Mouse (Mus musculus): Measurements from ENCODE around the gene Tmem246. TPM values are rescaled to one million over a fixed set of nuclear protein-coding genes. Genes with fewer than 3 reads are reported as not detected.

Tmem246 gene
- total RNA-seq, 4 experiments from 2014 or later, result 57.7 to 59.8 (median 58.4) TPM

DNA sequence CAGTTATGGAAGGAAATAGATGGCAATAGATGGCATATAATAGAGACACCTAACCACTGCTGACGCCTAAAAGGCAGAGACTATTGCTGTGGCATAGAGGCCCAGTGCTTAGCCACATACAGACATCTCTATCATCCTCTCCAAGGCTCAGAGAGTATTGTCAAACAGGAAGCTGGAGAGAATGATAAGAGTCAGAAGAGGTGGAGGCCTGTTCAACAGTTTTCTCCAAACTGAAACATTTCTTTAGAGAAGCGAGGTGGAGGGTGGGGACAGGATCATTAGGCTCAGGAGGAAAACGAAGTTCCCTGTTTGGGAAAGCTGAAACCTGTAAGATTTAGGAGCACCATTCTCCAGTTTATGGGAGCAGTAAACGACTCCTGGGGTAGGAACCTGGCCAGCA is 16.4 kb downstream of the Tmem246 start:
- DNase-seq (ENCODE audit: low spot score), result no peak

DNA sequence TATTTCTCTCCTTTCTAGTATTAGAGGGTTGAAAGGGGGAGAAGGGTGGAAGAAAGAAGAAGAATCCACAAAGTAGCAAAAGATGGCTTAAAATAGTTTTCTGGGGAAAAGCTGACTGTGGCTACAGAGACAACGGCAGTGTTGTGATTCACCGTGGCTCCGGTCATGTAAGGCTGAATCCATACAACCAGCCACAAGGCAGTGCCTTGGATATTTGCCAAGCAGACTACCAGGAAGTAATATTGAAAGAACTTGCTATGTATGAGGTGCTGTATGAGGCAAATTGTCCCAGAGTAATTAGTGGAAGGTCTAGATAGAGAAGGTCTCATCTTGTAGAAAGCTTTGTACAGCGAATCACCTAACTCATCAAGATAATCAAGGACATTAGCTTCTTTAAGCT is 25.5 kb downstream of the Tmem246 start:
- DNase-seq (ENCODE audit: low spot score), result no peak

DNA sequence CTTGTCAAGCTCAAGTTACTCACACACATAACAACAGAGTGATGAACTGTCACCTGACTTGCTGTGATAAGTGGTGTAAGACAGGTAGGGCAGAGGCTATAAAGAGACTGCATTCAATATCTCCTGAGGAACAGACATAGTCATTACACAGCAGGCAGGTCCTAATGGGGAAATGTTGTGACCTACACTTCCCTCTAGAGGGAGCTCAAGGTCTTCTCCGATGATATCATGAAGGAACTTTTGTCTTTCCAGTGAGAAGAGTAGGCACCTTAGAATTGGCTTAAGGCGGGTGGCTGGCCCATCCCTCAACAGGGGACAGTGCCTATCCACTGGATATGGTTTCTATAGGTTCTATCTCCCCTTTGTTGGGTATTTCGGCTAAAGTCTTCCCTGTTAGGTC is 30.1 kb downstream of the Tmem246 start:
- peak; percentile 81 for DNase-seq (ENCODE audit: low spot score)

DNA sequence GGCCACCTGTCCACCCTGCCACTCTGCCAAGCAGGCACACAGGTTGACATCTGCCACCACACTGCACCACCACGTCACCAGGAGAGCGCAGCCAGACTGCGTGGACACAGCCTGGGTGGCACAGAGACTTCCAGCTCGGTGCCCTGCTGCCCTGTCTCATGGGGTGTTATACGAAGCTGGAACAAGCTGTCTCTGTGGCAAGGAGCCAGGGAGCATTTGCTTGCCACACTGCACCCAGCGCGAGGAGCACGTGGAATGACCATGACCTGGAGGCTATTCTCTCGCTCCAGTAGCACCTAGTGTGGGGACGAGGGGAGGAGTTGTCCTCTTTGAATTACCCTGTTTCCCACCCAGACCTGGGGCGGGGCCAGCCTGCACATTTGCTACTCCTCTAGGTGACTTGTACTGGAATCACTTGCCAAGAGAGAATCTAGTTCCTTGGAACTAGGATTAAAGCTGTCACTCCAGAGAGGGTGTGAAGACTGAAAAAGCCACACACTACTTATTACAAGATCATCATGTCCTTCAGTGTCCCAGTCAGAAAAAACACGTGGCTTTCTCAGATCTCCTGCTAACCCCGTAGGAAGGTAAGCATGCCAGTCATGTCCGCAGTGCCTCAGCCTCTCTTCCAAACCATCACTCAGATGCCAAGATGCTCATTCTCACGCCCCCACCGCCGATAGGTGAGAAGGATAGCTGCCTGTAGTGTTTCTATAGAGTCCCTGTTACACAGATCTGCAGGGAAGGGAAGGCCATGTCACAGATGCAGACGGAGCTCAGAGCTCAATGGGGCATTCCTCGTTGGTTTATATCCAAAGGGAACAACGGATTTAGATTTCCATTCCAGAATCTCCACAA is 37.5 kb downstream of the Tmem246 start:
- DNase-seq (ENCODE audit: low spot score), result peak; percentile 67

DNA sequence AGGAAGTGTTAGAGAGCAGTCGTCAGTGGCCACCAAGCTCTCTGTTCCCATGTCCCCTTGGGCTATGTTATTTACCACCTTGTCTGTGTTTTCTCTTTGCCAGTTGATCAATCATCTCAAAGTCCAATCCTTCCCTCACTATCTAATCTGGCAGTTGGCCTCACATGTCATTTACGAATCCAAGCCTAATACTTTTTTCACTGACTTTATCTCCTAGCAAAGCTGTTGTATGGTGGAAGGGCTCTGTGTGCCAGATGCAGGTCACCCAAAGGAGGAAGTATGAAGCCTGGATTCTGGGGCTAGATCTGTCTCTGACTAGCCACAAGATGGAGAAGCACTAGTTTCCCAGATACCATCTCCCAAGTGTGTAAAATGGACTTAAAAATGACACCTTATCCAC is 39.5 kb downstream of the Tmem246 start:
- no peak for DNase-seq (ENCODE audit: low spot score)

DNA sequence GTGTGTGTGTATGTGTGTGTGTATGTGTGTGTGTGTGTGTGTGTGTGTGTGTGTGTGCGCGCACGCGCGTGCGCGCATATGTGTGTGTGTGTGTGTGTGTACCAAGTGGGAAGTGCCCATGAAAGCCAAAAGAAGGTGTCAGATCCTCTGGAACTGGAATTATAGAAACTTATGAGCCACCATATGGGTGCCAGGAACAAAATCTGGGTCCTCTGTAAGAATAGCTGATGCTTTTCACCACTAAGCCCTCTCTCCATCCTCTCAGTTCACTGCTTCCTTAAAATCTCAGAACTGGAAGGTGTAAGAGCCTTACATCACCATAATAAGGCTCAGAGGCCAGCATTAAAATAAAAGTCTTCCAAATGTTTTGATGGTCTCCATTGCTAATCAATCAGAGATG is 40.3 kb downstream of the Tmem246 start:
- DNase-seq (ENCODE audit: low spot score), result no peak

DNA sequence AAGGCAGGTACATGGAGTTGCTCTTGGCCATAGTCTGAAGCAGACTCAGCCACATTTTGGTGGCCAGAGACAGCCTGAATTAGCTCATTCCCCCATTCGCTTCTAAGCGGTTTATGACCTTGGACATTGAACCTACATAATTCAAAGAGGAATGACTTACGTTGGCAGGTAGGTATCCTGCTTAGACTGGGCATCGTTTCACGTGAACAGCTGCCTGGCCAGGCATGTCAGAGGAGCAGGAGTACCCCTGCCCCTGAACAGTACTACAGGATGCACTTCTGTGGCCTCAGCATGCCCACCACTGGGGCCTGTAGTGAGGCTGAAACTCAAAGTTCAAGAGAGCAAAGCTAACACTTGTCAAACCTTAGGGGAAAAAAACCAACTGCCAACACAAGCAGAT is 44.3 kb downstream of the Tmem246 start:
- no peak for DNase-seq (ENCODE audit: low spot score)

DNA sequence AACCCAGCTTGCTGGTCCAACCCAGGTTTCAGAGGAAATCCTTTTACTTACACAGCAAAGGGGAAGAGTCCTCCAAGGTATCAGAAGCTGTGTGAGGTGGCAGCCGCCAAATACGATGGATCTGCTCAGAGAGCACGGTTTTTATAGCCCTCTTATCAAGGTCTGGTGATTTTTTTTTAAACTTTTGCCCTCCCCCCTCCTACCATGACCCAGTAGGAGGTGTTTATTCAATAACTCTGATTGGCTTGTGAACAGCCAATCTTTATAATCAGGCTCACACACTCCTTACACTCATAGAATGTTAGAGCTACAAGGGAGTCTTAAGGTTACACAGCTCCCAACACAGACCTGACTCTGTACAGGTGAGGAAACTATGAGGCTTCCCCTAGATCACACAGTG is 48.3 kb downstream of the Tmem246 start, which contains the start of gene Aldob:
TSS of gene Aldob (minus strand) at position 164 of the 400 bp plus-strand sequence.
- DNase-seq (ENCODE audit: low spot score), result no peak

DNA sequence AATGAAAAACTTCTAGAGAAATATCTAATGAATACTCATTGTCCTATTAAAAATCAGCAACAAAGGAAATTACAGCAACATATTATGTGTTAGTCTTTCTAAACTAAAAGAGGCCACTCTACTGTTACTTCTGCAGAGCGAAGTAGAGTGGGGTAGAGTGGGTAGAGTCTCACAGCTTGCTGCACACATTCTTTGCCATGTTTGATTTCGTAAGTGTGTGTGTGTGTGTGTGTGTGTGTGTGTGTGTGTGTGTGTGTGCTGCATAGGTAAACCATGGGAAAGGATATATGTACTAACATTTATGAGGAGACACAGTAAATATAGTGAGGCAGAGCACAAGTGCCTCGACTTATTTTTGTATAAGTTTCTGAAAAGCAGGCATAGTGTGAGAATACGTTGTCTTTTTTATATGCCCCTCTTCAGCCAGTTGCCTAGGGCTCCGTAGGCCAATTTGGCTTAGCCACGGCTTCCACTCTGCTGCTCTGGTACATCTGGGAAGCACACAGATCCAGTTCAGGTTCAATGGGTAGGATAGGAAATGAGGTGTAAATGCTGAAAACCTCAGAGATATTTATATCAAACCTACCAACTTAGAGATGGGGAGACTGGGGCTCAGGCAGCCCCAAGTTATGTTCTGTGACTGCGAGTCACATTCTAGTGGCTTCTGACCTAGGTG is 50.0 kb downstream of the Tmem246 start:
- no peak for DNase-seq (ENCODE audit: low spot score)

DNA sequence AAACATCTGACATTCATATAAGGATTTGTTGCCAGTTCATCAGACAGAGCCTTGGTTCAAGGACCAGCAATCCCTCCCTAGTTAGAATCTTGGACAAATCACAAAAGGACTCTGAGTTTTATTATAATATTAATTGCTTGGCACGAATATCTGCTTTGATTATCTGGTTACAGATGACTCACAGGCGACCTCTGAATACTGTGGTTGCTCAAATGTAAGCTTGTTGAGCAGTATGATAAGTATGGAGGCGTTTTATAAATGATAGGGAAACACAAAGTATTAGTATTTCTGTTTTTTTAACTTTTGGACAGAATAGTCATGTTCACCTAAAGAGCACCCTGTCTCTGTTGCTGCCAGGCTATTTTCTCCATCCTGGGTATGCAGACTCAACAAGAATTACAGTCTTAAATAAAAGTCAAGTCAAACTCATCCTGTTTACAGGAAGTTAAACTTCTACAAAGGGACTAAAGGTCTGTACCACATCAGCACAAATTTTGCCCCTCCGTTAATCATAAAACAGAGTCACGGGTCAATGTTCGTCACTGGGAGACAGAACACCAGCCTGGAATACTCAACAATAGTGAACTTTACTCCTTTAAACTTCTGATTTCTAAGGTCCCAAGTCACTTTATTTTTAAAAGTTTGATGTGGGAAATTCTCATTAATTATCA is 50.7 kb downstream of the Tmem246 start:
- no peak for DNase-seq (ENCODE audit: low spot score)

DNA sequence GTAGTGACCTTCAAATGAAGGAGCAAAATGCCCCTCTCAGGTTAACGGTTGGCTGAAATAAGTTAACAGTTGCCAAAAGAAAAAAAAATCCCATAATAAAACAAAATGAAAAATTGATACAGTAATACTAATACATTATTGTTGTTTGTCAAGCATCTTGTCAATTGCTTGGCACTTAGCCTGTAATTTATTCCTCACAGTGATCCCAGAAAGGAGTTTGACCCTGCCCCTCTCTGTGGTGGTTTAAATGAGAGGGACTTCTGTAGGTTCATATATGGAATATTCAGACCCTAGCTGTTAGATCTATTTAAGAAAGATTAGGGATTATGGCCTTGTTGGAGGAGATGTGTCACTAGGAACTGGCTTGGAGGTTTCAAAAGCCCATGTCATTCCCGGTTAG is 51.6 kb downstream of the Tmem246 start:
- DNase-seq (ENCODE audit: low spot score), result no peak

DNA sequence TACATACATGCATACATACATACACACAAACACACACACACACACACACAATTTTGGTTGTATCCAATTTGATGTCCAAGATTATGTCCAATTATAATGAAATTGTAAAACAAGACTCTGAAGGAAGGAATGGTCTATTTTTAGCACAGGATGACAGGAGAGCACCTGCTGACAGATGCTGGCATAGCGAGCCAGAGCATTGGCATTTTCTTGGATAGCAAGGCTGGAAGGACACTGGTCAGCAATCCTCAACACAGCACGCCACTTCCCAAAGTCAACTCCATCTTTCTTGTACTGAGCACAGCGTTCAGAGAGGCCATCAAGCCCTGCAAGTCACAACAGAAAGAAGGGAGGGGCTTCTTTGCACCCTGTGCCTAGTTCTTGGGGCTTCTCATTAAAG is 56.7 kb downstream of the Tmem246 start:
- DNase-seq (ENCODE audit: low spot score), result peak; percentile 6

DNA sequence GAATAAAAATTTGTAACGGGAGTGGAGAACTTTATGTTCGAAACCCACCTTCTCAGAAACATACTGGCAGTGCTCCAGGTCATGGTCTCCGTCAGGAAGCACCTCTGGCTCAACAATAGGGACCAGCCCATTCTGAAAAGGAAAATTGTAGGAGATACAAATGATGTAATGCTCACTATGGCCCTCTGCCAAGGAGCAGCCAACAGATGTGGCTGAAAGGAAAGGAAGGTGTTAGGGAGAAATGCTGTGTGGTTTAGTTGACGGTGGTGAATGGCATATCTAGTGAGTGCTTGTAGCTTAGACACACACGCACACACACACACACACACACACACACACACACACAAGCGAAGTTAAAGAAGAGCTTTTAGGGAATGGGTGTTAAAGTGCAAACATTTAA is 58.0 kb downstream of the Tmem246 start:
- DNase-seq (ENCODE audit: low spot score), result peak; percentile 10

DNA sequence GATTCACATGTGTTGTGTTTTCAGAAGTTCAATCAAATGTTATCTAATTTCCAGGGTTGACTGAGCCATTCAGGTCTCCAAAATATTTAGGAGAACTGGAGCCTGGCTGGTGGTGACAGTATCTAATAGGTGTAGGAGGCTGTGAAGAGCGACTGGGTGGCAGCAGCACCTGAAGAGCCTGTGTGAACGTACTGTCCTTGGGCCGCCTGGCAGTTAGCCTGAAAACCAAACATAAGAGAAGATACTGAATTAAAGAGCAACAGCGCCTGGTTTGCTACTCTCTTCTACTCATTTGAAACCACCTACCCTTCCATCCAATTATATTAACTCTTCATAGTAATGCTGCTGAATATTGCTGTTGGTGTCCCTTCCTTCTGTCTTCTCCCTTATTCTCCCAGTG is 61.0 kb downstream of the Tmem246 start:
- DNase-seq (ENCODE audit: low spot score), result peak; percentile 3

DNA sequence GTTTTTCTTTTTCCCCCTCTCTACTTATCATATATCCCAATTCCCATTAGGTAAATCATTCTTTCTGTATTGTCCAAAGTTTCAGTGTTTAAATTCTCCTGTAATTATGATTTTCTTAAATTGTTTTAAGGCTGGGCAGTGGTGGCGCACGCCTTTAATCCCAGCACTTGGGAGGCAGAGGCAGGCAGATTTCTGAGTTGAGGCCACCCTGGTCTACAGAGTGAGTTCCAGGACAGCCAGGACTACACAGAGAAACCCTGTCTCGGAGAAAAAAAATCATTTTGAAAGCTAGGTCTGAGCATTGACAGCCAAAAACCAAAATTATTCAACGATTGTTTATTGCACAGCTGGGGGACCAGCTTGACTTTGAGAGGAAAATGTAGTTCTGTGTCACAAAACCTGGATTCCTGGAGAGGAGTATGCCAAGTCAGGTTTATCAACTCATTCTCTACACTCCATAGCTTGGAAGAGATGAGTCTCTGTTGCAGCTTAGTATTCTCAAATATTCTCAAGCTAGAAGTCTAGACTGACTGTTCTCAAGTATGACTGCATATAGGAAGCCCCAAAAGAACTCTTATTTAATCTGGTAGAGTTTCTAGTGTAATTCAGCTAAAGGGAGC is 61.9 kb downstream of the Tmem246 start:
- DNase-seq (ENCODE audit: low spot score), result no peak

DNA sequence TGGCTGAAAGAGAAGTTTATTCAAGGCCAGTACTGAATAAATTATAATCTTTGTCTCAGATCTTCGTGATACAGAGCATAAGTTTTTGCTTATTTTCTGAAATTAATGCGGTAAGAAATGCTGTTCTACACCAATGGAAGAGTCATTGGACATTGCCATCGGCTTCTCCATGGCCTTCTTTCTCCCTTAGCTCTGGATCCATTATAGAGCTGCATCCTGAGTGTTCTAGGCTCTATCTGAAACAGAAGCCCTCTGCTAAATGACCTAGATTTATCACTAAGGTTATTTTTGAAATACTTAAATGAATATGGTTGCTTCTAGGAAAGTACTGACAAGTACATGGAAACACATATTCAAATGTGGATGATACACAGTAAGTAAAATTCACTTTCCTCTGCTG is 62.6 kb downstream of the Tmem246 start:
- DNase-seq (ENCODE audit: low spot score), result no peak

Other genes with a start within 250 kb of the Tmem246 start
- gene Acnat2, start 189.7 kb downstream of the Tmem246 start, total RNA-seq (2022), result not detected
- not detected for gene Acnat1, start 124.0 kb downstream of the Tmem246 start, total RNA-seq (2022)
- gene Baat, start 91.3 kb downstream of the Tmem246 start, total RNA-seq (2022), result under 1 TPM in 1 of 4 experiments, not detected in 3; 0.35 TPM
- 10 to 100 TPM; 48.8 to 56.4 (median 55.6) TPM for gene Mrpl50, start 76.8 kb downstream of the Tmem246 start, total RNA-seq (2022)
- 1 to 10 TPM; 5.9 to 6.3 (median 6.1) TPM for gene Zfp189, start 76.7 kb downstream of the Tmem246 start, total RNA-seq (2022)
- 10 to 100 TPM in 3 of 4 experiments, 1 to 10 TPM in 1; 10.0 to 19.0 (median 17.1) TPM for gene Aldob, start 48.3 kb downstream of the Tmem246 start, total RNA-seq (2022)
- gene Rnf20, start 34.1 kb upstream of the Tmem246 start, total RNA-seq (2022), result 10 to 100 TPM; 36.7 to 42.5 (median 38.9) TPM
- not detected for gene Ppp3r2, start 84.1 kb upstream of the Tmem246 start, total RNA-seq (2022)
- gene Grin3a, start 247.9 kb upstream of the Tmem246 start, total RNA-seq (2022), result under 1 TPM; 0.03 to 0.22 (median 0.14) TPM

All from heart, adult 8-10 months (tissue).